Mouse (Mus musculus): Measurements from ENCODE around the gene Ccr6.

DNA sequence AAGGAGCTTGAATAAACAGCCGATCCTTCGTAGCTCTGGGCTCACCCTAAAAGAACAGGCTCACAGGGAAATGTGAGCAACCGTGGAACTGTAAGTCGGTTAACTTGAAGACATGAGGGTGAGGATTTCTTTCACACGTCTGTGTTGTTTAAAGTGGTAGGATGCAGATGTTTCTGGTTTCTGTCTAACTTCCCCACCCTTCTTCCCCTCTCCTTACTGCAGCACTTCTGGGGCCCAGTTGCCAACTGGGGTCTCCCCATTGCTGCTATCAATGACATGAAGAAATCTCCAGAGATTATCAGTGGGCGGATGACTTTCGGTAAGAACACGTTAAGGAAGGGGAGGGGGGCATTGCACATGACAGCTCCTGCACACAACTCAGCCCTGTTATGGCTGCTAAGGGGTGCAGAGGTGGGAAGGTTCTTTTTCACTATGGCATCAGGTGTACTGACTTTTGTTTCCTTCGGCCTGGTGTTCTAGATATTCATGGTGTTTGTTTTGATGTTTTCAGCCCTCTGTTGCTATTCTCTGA is 60.5 kb downstream of the Ccr6 start:
- TF ChIP-seq CTCF (IDR thresholded peaks at IDR 0.05; ENCODE audit: low read depth, low read length) (no peak), POLR2A (IDR thresholded peaks at IDR 0.05; ENCODE audit: extremely low read depth, insufficient read depth, low read length) (no peak)
